Mouse (Mus musculus): Measurements from ENCODE around the gene Dnajc27.

Dnajc27 gene

DNA sequence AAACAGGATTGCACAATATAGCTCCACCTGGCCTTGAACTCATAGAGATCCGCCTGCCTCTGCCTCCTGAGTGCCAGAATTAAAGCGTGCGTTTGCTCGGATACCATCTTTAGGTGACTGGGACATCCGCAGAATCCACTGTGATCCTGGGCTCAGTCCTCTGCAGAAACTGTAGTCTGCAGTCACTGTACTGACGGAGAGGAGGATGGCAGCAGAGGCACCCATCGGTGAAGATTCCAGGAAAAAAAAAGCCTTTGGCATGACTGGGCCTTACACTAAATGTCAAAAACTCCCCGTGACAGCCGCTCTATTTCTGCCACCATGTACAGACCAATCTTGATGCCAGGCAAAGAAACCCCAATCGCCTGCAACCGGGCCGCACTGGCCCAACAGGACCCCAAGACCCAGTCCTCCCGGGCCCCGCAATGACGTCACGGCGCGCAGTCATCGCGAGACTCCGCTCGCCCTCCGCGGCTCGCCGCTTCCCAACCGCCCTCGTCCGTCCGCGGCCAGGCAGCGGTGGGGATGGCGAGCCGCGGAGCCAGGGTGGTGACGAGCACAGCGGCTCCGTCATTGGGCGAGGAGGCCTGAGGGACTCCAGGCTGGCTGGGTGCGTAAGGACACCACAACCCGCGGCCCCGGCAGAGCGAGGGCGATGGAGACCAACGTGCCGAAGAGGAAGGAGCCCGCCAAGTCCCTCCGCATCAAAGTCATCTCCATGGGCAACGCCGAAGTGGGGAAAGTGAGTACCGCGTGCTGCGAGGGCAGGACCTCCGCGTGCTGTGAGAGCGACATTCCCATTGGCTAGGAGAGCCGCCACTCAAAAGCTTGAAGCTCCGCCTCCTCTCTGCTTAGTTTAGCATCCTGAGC, at the start of gene Dnajc27:
TSS of gene Dnajc27 (plus strand) at position 452 of the 870 bp plus-strand sequence.
- peak; percentile 95 for DNase-seq

DNA sequence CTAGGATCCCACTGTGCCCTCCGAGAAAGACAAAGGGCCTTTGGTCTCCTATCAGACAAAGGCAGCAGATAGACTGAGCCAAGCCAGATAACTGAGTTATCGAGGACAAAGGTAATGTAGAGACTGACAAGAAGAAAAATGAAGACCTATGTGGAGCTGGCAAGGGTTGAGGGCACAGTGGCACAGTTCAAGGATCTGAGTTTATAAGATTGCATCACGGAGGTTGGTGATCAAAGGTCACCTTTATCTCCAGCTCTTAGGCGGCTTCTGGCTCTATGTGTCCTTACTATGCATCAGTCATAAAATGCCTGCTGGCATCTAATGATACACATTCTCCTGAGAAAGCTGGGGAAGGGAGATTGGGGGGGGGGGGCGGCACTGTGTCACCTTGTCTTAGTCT, 46.2 kb upstream of the Dnajc27 start:
- no peak for DNase-seq

DNA sequence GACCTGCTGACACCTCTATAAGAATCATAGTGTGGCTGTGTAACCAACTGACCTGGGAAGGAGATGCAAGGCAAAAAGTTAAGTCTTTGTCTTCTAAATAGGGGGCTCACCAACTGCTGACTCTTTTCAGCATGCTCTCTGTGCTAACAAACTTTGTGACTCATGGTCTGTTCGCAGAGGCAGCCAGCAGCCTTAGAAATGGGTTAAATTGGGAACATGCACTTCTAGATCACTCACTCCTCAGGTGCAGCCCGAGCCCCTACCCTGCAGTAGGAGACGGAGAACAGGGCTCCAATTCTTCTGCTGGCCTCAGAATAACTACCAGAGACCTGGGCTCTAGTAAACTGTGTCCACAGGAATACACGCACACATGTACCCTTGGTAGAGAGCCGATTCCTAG, 44.9 kb upstream of the Dnajc27 start:
- DNase-seq: no peak

DNA sequence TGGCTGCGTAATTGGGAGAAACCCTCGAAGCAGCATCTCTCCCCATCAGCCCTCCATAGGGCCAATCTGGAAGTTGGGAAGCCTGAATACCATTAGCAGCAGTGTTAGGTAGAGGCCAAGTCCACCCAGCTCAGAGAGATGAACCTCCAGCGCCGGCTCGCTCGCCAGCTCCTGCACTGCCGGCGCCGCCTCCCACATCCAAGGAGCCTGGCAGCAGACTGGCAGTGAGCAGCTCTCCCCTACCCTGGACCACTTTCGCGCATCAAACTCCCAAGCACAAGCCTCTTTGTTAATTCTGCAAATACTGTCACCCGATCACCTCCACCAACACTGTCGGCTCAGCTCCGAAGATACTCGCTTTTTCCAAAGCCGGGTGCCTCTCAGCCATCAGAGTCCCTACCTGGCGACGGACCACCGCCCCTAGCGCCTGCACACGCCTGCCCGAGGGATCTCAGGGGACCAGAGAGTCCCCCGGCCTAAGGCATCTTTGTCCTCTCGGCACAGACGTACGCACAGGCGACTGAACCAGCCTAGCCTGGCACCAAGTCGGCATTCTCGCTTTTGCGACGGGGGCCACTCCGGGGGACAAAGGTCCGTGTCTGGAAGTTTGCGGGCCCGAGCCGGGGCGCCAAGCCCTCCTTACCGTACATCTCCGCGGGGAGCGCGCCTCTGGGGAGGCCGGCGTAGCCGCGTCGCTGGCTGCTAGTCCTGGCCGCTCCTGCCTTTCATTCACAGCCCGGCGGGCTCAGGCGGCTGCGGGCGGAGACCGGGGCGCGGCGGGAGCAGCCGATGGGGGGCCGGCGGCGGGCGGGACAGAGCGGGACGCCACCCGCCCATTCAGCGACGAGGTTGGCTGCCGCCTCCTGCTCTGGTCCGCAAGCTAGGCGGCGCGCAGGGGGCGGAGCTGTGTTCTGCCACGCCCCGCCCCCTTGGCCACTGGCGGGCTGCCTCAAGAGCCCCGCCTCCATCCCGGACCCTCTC, 44.0 kb upstream of the Dnajc27 start, which contains the start of gene Efr3b:
TSS of gene Efr3b (minus strand) at position 855 of the 981 bp plus-strand sequence.
- peak; percentile 86 for DNase-seq

DNA sequence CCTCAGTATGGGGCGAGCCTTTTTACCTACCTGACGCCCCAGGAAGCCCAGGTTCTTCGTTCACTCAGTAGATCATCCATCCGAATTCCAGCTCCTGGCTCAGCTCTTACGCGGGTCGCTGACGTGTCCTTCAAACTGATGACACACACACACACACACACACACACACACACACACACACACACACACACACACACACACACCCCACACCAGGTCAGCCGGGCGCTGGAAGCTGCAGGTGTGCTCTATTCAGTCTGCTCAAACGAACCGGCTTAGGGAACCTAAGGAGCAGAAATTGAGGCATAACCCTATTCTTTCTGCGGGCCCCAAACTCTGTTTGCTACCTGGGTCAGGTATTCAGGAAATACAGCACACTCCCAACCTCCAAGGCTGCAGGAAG, 43.3 kb upstream of the Dnajc27 start:
- DNase-seq: no peak

DNA sequence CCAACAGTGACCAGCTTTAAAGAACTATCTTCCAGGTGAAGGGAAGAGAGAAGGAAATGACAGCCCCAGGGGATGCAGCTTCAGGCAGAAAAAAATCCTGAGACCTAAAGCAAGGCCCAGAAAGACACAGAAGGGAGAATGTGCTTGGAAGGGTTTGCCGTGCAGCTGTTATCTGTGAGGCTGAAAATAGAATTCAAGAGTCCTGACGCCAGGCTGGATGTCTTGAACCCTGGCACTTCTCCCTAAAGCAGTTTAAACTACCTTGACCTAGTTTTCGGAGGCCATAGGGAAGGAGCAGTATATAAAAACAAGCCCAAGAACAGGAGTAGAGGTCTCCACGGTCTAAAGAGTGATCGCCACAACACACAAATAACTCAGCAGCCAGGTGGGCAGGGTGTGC, 40.0 kb upstream of the Dnajc27 start:
- DNase-seq: no peak

DNA sequence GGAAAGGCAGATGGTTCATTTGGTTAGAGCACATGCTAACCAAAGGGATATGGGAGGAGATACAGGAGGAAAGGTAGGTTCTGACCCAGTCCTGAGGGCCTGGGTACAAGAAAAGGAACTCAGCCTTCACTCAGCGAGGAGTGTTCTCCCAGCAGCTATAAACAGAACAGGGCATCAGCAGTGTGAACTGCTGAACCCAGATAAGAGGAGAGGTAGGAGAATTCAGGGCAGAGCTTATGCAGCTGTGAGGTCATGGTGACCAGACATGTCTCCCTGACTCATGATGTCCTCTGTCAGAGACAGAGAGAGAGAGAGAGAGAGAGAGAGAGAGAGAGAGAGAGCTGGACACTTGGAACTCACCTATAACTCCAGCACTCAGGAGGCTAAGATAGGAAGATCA, 36.4 kb upstream of the Dnajc27 start:
- DNase-seq: no peak

DNA sequence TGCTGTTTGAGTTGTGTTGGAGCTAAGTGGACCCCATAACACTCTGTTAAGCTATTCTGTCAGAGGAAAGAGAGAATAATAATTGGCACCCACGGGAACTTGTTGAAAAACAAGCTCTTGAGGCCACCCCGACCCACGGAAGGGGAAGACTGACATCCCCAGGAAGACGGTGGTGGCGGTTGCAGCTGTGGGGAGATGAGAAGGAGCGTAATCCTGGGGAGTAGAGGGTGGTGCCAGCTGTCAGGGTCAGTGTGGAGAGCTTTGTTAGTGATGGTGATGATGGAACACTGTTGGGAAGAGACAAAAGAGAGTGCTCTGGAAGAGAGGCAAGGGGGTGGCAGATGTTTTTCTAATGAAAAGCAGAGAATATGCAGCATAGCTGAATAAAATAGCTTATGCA, 34.4 kb upstream of the Dnajc27 start:
- DNase-seq: no peak

DNA sequence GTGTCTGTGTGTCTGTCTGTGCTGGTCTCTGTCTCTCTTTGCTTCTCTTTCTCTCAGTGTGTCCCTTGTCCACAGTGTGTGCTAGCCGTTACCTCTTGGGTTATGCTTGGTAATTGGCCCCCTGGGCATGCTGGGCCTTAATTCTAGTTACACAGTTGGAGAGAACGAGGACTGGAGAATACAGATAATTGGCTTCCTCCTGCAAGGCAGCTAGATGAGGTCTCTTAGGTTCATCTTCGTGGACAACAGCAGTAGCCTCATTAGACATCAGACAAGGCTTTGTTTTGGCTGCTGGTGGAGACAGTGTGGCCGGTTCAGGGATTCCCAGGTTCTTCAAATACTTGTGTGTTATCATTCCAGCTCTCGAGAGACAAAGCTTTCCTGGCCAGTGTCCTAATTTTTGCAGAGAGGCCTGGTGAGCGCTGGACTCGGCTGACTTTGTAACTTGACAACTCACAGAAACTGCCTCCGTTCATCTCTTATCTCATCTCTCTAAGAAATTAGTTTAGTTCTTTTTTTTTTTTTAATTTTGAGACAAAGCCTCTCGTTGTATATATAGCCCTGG, 31.4 kb upstream of the Dnajc27 start:
- no peak for DNase-seq

DNA sequence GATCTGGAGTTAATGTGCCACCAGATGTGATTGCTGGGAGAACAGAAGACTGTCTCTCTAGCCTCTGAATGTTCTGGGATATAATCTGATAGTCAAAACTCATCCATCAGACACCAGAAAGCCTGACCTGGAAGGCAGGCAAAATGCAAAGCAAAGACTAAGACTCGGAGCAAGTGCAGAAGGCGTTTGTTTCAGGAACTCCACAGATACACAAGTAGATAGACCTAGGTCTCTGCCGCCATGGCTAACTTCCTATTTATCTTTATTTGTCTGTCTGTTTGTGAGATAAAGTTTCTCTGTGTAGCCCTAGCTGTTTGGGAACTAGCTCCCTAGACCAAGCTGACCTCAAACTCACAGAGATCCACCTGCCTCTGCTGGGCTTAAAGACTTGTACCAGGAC, 28.7 kb upstream of the Dnajc27 start:
- DNase-seq: no peak

DNA sequence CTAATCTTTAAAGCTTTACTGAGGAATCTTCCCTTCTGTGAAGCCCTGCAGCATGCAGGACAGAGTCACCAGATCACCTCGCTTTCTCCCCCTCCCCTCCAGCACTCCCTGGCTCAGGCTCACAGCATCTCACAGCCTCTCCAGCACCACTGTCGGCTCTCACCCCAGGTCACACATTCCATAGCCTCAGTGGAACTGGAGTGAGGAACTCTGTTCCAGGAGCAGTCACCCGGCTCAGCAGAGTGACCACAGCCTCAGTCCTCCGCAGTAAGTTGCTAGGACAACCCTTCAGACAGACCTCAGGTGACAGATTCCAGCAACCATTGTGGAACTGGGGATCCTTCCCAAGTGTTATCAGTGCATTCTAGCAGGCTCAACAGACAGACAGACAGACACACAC, 27.5 kb upstream of the Dnajc27 start:
- no peak for DNase-seq

DNA sequence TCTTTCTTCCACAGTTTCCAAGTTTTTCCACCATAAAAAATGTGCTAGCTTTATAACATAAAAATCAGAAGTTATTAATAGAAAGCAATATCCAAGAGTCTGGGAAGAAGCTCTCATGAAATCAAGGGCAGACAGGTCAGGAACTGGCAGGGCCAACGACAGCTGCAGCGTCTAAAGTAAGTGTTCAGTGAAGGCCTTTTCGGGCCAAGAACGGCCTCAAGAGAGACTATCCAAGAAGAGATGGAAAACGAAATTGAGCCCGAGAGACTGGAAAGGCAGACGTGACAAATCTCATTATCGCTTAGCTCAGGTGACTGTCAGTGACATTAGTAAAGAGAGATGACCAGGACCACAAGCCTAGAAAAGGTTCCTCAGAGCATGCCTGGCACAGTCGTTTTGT, 24.1 kb upstream of the Dnajc27 start:
- DNase-seq: no peak

DNA sequence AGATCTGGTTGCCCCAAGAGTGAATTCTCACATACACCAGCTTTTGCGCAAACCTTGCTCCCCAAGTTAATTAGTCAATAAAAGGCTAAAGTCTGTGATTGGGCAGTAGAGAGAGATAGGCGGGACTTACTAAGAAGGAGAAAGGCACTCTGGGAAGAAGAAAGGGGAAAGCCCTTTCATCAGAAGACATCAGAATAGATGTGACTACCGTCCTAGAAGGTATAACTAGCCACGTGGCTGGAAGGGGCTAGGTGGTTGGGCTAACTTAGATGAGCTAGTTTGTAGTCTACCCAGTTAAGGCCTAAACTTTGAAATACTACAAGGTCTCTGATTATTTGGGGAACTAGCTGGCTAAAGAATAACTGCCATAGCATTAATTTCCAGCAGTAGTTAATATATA, 22.7 kb upstream of the Dnajc27 start:
- no peak for DNase-seq

DNA sequence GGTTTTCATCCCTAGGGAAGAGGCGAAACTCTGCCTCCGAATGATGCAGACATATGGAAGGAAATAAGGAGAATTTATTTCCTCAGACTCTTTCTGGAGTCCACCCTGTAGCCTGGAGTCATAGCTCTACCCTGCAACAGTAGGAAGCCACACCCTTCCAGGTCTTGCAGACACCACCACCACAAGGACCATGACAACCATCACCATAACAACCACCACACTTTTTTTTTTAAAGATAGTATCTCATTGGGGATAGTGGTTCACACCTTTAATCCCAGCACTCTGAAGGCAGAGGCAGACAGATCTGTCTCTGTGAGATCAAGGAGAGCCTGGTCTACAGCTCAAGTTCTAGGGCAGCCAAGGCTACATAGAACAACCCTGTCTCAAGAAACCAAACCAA, 16.9 kb upstream of the Dnajc27 start:
- no peak for DNase-seq

DNA sequence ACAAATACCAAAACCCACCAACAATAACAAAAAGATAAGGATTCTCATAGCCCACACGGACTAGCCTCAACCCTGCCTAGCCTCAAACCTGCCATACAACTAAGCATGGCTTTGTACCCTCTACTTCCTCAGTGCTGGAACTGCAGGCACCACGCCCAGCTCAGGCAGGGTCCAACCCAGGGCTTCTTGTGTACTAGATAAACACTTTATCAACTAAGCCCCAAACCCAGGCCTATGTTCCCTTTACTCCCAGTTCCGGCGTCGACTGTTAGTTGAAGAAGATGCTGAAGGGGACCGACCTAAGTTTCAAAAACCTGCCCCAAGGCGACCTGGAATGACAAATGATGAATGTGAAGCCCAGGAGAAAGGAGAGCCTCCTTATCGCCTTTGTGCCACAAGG, 16.4 kb upstream of the Dnajc27 start:
- no peak for DNase-seq

DNA sequence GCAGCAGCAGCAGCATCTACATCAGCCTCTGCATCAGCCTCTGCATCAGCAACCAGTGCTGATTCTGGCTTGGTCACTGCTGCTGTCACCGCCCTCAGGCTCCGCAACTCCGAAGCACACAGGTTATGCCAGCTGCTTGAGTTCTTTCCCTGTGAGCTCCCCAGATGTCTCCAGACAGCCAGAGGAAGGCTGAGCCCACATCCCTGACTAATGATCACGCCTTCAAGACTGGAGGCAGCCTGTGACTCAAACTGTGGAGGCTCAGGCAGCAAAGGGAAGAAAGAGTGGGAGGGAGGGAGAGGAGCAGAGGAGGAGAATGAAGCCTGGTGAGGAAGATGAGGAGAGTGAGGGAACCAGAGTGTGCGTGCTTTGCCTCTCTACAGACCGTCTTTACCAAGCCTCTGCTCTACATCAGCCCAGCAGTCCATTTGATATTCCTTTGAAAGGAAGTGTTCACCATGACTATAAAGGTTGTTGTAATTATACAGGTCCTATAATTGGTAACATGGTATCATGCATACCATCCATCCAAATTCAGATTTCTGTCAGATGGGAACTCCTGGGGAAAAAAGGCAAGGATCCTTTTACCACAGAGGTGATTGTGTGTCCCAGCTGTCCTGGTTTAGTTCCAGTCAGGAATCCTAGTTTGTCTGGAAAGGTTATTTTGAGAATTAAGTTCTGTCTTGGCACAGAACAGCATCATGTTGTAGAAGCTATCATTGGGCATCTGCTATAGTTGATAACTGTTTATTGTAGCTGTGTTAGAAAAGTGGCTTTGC, 15.5 kb upstream of the Dnajc27 start:
- no peak for DNase-seq

DNA sequence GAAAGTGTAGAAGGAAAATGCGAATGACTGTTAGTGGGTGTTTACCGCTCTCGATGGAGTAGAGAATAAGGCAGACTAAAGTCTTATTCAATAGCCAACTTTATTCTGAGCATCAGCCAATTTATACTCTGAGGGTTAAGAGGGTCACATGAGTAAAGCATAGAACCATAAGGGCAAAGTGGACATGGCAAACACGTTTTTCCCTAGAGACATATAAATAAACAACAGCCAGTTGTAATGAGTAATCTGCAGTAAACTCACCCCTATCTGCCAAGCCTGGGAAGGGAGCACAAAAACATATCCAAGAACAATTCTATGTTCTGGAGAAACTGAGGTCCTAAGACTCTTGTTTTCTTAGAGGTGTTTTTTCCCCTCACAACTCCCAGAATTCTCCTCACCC, 13.8 kb upstream of the Dnajc27 start:
- DNase-seq: no peak

DNA sequence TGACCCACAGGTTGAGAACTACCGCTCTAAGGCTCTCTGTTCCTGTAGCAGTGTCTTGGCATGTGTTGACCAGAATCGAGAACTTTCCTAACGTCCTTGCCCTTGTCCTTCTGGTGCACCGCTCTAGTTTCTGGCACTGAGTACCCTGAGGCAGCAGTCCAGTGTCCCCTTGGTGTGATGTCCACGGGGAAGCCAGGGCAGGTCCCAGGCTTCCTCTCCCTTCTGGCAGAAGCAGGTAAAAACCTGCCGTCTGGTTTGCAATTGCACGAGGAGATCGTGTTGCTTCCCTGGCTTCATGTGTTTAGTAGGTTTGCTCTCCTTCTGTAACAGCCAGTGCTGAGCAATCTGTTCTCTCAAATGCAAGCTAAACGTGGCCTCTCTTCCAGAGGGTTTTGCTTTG, 10.7 kb upstream of the Dnajc27 start:
- no peak for DNase-seq

DNA sequence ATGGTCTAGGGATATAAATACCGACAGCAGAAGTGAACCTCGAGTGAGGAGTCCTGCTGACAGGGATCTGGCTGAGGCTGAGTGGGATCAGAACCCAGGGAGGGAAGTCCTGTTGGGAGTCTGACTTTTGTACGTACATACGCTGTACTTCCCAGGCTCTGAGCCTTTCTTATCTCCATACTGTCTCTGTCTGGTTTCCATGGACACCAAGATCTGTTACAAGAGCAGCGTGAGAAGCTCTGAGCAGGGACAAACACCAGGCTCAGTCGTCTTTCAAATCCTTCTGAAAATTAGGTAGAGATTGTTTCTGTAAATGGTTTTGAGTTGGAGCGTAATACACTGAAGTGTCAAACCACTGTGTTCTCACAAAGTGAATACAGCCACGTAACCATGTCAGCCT, 7.0 kb upstream of the Dnajc27 start:
- DNase-seq: no peak

DNA sequence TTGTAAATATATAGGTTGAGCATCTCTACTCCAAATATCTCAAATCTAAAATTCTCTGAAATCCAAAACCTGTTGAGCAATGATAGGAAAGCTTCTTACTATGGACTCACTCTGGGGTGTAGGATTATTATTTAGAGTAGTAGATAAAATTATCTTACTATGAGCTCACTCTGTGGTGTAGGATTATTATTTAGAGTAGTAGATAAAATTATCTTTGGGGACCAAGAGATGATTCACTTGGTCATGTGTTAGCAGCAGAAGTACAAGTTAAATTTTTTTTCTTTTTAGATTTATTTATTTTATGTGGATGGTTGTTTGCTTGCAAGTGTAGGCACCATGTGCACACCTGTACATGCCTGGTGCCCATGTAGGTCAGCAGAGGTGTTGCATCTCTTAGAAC, 6.0 kb upstream of the Dnajc27 start:
- no peak for DNase-seq

DNA sequence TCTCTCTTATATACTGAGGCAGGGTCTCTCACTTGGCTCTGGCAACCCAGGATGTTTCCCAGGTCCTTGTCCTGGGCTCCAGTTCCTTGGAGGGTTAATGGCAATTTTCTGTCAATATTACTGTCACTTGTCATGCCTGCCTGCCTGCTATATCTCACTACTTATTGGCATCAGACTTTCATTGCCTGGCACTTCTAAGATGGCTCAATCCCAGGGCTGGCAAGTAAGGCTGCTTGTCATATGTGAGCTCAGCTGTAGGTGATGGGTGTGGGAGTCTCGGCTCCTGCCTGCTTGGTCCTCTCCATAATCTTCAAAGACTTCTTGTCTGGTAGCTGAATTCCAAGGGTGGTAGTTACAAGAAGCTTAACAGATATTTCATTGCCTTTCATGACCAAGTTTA, 4.3 kb upstream of the Dnajc27 start:
- no peak for DNase-seq

DNA sequence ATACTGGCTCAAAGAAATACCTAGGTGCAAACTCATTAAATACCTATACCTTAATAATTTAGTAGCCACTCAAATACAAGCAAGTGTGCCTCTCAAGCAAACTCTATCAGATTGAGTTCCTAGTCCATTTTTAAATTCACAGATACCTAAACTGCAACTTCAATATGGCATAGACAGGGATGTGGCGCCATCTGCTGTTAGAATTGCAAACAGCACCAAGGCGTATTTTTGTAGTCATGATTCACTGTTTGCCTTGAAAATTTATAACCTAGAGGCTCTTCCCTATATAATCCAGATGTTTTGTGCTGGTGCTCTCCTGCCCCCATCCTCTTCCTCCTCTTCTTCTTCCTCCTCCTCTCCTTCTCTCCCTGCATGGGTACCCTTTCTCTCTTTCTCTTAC, 2.1 kb upstream of the Dnajc27 start:
- peak; percentile 72 for DNase-seq

DNA sequence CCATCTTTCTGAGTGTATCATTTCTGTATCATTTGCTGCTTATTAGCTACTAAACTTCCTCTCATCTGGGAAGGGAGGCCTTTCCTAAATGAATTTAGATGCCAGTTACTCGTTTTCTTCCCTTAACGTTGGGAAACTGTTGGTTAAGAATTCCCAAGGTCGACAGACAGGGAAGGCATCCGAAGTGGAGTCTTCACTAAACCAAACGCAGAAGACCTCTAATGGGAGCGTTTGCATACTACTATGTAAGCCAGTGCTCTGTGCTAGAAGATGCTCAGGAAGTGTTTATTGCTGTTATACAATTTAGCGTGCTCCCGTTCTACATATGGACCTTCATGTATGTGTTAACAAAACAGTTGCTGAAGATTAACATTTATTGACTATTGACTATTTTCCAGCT, 1.1 kb downstream of the Dnajc27 start:
- DNase-seq: no peak

All from cerebellum, adult 11 months (tissue).